Mouse (Mus musculus): Measurements from ENCODE around the gene Gm17490. TPM values are rescaled to one million over a fixed set of nuclear protein-coding genes. Genes with fewer than 3 reads are reported as not detected.
"Not testable (repeated sequence)": the region's sequence is repeated elsewhere in the genome, so short reads cannot be mapped to it uniquely, and the experiment has no call there.

Gene Gm17490
- polyA plus RNA-seq, 3 experiments from 2014 or later = not detected

DNA sequence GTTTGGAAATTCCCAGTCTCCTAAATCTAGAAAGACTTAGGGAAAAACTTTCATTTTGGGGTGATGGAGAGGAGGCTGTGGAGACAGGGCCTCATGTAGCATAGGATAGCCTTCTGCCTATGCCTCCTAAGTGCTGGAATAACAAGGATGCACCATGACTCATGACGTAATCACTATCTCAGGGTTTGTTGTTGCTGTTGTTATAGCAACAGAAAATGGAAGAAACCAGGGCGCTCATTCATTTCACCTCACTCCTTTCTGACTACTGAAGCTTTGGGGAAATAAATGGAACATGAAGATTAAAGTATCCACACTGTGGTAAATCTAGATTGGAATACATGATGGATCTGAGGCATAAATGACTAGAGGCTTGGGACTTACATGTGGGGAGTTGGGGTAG lies 2.3 kb downstream of the Gm17490 start:
- ATAC-seq = no peak

DNA sequence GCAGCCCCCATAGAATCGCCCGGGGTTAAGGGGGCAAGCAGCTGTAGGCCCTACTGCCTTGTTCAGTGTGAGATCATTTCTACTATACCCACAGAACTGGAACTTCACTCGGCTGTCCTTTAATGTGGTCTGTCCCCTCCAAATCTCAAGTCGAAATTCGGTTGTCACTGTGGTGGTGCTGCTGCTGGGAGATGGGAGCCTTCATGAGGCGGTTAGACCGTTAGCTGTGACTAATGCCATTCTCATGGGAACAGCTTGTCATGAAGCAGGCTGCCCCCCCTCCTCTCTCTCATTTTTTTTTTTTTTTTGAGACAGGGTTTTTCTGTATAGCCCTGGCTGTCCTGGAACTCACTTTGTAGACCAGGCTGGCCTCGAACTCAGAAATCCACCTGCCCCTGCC lies 2.9 kb downstream of the Gm17490 start:
- ATAC-seq = no peak

DNA sequence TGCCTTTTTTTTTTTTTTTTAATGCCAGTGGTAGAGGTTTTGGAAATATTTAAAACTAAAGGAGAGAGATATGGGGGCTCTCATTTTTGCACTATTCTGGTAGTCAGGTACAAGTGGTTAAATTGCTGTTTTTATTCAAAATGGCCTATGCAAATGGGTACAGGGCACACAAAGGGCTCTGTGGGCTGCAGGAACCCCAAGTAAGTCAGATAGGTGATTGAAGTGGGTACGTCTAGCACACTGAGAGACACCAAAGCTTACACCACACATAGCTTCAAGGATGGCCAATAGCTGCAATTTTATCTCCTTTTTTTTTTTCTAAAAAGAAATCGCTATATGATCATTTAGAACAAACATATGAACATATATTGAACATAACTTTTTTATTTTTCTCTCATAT lies 6.5 kb downstream of the Gm17490 start:
- ATAC-seq = peak; percentile 51

DNA sequence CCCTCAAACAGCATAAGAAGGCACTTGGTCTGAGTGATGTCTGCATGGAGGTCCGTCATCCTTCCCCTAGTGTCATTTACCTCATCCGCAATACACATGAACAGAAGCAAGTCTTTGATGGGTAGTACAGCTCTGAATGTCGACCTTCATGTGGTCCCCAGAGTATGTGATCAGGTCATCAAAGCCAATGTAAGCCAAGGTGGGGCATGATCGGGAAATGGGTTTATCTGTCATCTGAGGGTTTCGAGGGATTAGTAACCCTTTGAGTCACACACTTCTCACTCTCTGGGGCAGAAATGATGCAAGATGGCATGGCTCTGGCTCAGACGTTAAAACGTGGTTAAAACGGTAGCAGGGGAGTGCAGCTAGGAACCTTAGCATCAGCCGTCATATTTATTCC lies 9.2 kb downstream of the Gm17490 start:
- peak; percentile 31 for ATAC-seq

DNA sequence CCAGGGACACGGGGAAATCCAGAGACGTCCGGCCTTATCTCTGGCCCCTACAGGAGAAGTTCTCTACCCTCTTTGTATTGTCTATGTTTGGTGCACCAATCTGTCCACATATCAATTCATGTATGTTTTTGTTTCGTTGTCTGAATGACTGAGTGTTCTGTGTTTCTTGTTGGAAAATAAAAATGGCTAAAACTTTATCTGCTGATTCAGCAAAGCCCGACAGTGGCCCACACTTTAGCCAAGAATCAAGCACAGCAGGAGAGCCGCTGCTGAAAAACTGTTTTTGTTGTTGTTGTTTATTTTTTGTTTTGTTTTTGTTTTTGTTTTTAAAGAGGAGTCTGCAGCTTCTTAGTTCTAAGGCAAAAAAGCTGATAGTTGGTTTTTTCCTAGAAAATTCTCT lies 13.1 kb downstream of the Gm17490 start:
- ATAC-seq = not testable (repeated sequence)

DNA sequence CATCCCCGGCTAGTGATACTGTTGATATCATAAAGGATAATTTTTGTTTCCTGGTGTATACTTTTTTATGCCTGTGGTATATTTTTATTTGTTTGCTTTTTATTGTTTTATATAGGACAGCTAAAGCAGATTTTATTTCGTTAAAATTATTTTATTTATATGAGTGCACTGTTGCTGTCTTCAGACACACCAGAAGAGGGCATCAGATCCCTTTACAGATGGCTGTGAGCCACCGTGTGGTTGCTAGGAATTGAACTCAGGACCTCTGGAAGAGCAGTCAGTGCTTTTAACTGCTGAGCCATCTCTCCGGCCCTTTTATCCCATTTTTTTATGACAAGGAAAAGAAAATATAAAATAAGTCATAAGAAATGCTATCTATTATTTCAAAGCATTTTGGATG lies 19.3 kb downstream of the Gm17490 start:
- not testable (repeated sequence) for ATAC-seq

DNA sequence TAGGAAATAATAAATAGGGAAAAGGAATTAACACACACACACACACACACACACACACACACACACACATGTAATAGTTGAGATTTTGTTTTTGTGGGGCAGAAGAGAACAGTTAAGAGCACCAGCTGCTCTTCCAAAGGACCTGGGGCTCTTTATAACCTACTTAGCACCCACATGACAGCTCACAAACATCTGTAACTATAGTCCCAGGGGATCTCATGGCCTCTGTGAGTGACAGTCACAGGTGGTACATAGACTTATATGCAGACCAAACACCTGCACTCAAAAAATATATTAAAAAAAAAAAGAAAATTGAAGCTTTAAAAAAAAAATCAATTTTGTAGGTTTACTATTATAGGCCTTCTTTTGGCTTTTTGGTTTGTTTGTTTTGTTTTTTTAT lies 21.2 kb downstream of the Gm17490 start:
- no peak for ATAC-seq

DNA sequence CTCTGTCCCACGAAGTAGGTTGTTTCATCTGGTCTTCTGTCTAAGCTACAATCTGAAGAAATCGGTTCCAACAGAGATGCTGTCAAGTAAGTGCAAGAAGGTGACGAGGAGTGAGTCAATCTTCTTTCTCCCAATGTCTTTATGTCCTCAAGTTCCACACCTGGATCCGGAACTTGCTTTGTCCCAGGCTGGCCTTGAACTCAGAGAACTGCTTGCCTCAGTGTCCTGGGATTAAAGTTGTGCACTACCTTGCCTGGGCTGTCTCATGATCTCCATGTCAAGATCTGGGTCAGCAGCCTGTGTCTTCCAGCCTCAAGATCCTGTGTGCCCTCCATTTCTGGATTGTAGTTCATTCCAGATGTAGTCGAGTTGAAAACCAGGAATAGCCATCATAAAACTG lies 22.0 kb downstream of the Gm17490 start, which contains the start of gene Rbm17:
TSS of gene Rbm17 (minus strand) at position 101 of the 400 bp plus-strand sequence.
- no peak for ATAC-seq

DNA sequence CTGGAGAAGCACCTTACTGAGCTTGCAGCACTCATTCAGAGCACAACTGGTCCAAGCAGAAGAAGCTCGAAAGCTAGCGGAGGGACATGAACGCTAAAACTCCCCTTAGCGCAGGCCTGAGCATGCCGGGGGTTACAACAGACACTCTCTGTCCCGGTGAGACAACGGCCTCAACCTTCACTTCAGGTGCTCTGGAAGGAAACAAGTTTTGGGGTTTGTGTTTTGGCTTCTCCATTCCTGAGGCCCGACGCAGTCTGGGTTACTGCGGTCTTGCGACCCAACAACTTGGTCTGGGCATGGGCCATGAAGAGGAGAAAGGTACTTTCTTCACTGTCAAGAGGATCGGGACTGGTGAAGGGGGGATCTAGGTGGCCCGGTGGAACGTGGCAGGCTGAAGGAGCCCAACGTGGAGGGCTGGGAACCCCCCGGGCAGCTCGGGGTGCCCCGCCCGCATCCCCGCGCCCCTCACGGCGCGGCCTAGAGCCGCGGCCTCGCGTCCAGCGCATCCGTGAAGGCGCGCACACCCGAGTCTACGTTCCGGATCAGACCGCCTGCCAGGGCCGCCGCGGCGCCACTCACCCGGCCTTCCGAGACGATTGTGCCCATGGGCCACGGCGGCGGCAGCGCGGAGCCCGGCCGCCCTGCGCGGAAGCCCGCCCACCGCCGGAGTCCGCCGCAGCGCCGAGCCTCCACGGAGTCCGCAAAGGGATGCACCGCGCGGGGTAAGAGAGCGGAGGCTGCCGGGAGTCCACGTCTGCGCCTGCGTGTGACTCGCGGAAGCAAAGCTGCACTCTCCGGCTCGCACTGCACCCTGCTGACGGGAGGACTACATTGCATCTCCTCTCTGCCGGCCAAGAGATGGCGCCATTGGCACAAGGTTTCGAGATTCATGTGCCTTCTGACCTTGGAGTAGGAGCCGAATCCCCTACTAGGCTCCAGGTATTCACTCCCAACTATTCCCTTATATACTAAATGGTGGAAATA lies 23.3 kb downstream of the Gm17490 start:
- peak; percentile 99 for ATAC-seq

DNA sequence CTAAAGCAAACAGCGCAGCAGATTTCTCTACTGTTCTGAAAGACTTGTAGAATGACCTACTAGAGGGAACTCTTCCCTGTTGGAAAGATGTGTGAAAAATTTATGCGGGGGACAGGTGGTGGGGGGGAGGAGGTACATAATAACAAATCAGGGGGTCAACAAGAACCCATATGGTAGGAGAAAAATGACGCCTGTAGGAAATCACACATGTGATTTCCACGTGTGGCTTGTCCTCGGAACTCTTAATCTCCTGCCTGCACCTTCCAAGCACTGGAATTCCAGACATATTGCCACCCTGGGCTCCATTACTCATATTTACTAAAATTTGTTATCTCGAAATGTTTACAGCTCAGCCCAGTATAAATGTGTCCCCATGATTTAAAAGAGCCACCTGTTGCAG lies 24.3 kb downstream of the Gm17490 start:
- no peak for ATAC-seq

DNA sequence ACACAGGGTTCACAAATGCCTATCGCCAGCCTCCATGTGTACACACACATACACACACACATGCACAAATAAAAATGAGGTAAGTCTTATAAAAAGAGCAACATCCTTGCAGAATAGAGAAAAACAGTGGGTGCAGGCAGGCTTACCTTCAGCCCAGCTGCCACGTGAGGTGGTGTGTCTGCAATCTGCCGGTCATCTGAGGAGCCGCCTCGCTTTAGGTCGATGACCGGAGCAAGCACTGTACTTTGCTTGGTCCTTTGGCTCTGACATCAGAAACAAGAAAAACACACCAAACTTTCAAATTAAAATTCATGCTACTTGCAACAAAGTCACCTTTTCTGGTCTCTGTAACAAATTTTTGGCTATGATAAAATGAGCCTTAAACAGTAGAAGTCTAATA lies 28.2 kb downstream of the Gm17490 start:
- no peak for ATAC-seq

DNA sequence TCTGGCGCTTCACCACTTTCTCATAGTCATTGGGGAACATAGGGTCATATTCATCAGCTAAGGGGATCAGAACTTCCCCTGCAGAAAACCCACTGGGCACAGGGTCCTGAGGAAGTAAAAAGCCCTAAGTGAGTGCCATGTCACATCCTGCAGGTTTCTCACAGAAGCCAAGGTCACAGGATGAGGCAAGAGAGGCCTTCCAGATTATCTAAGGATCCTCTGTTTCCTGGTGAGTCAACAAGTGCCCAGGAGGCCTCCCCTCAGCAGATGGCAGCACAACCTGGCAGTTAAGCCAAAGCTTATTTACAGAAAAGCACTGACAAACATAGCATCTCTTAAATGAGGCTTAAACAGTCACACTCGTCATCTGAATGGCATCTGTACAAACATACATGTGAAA lies 29.4 kb downstream of the Gm17490 start:
- ATAC-seq = no peak

DNA sequence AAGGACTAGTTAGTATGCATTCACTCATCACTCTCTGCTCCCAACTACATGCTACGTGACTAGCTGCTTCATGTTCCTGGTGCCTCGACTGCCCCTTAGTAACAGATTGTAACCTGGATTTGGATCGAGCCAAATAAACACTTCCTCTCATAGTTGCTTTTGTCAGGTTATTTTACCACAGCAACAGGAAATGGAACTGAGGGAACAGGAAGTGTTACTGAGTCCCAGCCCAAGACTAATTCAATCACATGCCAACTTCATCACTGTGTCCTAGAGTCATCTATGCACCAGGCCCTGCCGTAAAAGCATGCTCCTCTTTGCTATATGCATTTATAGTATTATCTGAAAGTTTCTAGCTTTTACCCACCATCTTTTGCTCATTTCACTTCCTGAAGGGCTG lies 38.1 kb downstream of the Gm17490 start:
- peak; percentile 77 for ATAC-seq

DNA sequence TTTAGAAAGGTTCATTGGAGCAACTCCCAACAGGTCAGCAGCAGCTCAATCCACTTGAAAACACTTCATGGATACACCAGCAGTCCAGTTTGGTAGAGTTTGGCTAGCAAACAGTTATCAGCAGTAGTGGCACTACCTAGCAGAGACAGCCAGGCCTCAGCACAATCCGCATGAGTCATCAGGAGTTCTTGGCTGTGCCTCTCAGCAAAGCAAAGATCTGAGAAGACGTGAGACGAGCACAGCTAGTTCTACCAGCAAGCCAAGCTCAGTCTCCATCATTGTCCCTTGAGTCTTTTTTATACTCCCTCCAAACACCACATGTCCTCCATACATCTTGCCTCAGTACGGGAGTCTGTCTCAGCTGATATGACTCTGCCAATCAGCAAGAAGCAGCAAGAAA lies 46.7 kb downstream of the Gm17490 start:
- no peak for ATAC-seq

DNA sequence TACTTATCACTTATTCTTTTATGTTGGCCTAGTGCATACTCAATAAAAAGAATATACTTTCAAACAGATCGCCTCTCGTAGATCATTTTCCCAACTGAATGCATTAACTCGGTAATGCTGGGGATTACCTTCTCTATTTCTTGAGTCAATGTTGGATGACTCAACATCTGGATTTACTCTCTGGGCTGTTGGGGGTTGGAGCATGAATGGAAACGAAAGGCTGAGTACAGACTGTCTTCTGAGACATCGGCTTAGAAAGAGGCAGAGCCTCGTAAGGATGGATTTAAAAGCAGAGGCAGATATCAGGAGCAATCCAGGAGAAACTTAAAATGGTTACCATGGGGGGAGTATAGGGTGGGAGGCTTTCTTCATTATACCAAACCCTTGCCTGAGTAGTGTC lies 47.9 kb downstream of the Gm17490 start:
- ATAC-seq = no peak

Other genes starting within 250 kb of the Gm17490 start
- gene Pfkfb3, start 72.2 kb downstream of the Gm17490 start, polyA plus RNA-seq (2017; shearing (Covaris generic)) = 10 to 100 TPM; 15.8 to 18.2 (median 16.4) TPM
- gene Rbm17, start 22.1 kb downstream of the Gm17490 start, polyA plus RNA-seq (2017; shearing (Covaris generic)) = 10 to 100 TPM; 31.6 to 40.5 (median 38.6) TPM
- gene Il2ra, start 16.5 kb upstream of the Gm17490 start, polyA plus RNA-seq (2017; shearing (Covaris generic)) = 100 to 1,000 TPM in 2 of 3 experiments, 10 to 100 TPM in 1; 79.6 to 261 (median 234) TPM
- 10 to 100 TPM; 26.6 to 36.7 (median 29.9) TPM for gene Il15ra, start 79.0 kb upstream of the Gm17490 start, polyA plus RNA-seq (2017; shearing (Covaris generic))
- gene Fbh1, start 151.3 kb upstream of the Gm17490 start, polyA plus RNA-seq (2017; shearing (Covaris generic)) = 10 to 100 TPM; 36.6 to 40.4 (median 38.2) TPM
- 10 to 100 TPM; 27.2 to 65.0 (median 41.6) TPM for gene Ankrd16, start 151.6 kb upstream of the Gm17490 start, polyA plus RNA-seq (2017; shearing (Covaris generic))

Measured in inflammation-experienced regulatory T-cells, adult 6 months (primary cell).